Mouse (Mus musculus) gastrocnemius, adult 8-10 months (tissue): ENCODE measurements around the gene C77080. TPM values are rescaled to one million over a fixed set of nuclear protein-coding genes. Genes with fewer than 3 reads are reported as not detected.

ENCODE experiments used
- DNase-seq, 2 experiments: peaks; one replicate each; pipeline ENCODE4 v3.0.0; 2022; ENCODE audit warnings: low spot score in 2 of 2
- total RNA-seq, 4 experiments: library from RNA; stranded (reverse); gene quantifications; 2 replicates each; pipeline ENCODE4 v1.2.4; 2022

Gene C77080
- 1 to 10 TPM in 1 of 4 experiments, under 1 TPM in 3; 0.58 to 1.6 (median 0.75) TPM for total RNA-seq

- DNase-seq = no peak
Measured at GRCm38 (mm10) chr4:129261196-129261595, at the start of gene C77080. Gene C77080, minus strand, starts transcription at chr4:129261404.

GRCm38 (mm10) chr4:129307936-129308335 lies 46.7 kb upstream of the C77080 start:
- DNase-seq = no peak

DNA sequence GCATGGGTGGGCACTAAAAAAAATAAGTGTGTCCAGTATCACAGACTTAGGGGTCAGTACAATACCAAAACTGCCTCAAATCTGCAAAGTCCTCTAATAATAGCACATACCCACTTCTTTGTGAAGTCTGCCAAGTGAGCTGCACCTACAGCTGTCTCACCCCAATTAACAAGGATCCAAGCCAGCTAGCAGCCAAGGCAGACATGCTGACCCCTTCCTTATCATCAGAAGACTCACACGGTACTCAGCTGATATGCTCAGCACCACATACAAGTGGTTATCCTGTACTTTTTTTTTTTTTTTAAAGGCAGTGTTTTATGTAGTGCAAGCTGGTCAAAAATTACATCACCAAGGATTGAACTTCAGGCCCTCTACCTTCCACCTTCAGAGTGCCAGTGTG lies 43.1 kb upstream of the C77080 start:
- no peak for DNase-seq

GRCm38 (mm10) chr4:129303816-129304215 lies 42.6 kb upstream of the C77080 start:
- no peak for DNase-seq

- no peak for DNase-seq
Measured at GRCm38 (mm10) chr4:129303401-129303800, 42.2 kb upstream of the C77080 start.

- DNase-seq = no peak
Measured at GRCm38 (mm10) chr4:129299121-129299520, 37.9 kb upstream of the C77080 start.

- no peak for DNase-seq
Measured at GRCm38 (mm10) chr4:129297724-129298123, 36.5 kb upstream of the C77080 start.

- peak in 1 of 2 experiments; percentile 23 for DNase-seq
Measured at GRCm38 (mm10) chr4:129296066-129296465, 34.9 kb upstream of the C77080 start.

DNA sequence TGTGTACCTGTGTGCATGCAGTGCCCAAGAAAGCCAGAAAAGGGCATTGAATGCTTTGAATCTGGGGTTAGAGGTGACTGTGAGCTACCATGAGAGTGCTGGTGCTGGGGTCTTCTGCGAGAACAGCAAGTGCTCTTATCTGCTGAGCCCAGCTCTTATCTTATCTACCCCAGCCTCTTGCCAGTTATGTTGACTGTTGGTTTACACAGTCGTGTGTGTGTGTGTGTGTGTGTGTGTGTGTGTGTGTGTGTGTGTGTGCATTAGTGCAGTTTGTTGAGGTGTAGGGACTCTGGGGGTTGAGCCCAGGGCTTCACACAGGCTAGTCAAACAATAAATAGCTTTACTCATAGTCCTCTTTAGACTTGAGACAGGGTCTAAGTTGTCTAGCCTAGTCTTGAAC lies 34.0 kb upstream of the C77080 start:
- no peak for DNase-seq

- no peak for DNase-seq
Measured at GRCm38 (mm10) chr4:129293702-129294101, 32.5 kb upstream of the C77080 start.

- DNase-seq = no peak
Measured at GRCm38 (mm10) chr4:129292831-129293230, 31.6 kb upstream of the C77080 start.

- no peak for DNase-seq
Measured at GRCm38 (mm10) chr4:129289671-129290070, 28.5 kb upstream of the C77080 start.

GRCm38 (mm10) chr4:129288067-129288466 lies 26.9 kb upstream of the C77080 start:
- peak; percentile 37 to 57 for DNase-seq

- DNase-seq = peak; percentile 67 to 77
Measured at GRCm38 (mm10) chr4:129287472-129287981, 26.3 kb upstream of the C77080 start, which contains the start of gene Sync. Gene Sync, plus strand, starts transcription at chr4:129287617.

GRCm38 (mm10) chr4:129286683-129287471 lies 25.7 kb upstream of the C77080 start:
- DNase-seq = peak in 1 of 2 experiments; percentile 41

DNA sequence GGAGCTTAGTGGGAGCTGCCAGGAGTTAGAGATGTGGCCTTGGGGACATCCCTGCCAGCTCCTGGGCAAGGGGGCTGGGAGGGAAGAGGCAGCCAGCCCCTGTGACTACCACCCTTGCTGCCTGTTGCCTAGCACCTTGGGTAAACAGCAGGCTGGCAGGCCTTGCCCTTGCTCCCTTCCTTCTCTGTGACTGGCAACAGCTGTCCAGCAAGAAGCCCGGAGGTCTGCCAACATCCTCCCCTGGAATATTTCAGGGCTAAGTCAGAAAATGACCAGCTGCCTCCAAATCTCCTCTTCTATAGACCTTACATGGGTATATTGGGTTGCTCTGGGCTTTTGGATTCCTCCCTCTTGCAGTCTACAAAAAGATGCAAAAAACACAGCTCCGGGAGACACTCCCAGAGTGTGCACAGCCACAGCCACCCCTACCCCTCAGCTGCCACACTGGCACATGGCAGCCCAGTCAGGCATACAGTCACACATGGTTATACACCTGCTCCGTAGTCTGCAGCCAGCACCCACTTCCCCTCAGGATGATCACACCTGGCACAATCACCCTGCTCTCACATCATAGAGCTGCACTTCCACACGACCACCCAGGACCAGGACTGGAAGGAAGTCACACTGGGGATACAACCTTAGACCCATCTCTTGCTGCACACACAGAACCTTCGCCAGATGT lies 24.9 kb upstream of the C77080 start:
- peak in 1 of 2 experiments; percentile 35 for DNase-seq

DNA sequence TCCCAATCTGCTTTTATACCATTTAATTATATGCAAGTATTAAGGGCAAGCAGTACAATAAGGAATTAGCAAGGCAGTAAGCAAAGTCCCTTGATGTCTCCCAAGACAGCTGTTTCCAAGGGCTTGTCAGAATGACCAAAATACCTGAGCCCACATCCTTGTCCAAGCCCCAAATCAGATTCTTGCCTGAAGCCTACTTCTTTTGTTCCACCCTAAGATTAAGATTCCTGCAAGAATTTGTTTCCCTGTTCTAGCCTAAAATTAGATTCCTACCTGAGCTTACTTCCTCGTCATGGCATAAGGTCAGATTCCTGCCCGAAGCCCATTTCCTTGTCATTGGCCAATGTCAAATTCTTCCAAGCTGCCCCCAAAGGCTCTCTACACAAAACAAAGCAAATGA lies 23.5 kb upstream of the C77080 start:
- DNase-seq = no peak

DNA sequence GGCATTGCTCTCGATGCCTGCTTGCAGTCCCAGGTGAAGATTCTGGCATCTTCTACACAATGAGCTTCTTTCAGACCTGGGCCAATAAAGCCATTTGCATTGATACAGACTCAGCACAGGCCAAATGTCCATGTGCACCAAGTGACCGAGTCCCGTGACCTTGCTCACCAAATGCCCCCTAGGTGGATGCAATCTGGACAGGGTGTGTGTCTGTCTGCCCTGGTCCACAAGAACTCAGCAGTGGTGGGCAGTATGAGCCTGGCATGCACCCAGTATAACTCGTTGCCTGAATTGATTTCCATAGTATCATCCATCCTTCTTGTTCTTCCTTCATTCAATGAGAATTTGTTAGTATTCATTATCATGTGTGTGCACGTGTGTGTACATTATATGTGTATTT lies 22.0 kb upstream of the C77080 start:
- DNase-seq = no peak

- no peak for DNase-seq
Measured at GRCm38 (mm10) chr4:129282786-129283185, 21.6 kb upstream of the C77080 start.

DNA sequence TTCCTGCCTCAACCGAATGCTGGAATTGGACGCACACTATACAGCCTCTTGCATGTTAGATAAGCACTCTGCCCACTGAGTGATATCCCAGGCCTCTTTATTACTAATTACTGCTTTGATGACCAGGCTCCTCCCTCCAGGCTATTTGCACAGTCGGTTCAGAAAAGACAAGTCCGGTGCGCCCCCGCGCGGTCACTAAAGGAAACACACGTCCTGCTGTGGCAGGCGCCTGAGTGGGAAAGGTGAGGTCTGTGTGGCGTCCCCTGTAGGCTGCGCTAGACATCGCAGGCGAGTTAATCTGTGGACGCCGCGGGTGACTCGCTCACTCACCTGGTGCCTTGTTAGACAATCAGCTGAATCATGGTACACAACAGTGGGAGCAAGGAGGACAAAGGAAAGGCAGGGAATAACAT lies 15.3 kb upstream of the C77080 start:
- DNase-seq = peak; percentile 91 to 94

DNA sequence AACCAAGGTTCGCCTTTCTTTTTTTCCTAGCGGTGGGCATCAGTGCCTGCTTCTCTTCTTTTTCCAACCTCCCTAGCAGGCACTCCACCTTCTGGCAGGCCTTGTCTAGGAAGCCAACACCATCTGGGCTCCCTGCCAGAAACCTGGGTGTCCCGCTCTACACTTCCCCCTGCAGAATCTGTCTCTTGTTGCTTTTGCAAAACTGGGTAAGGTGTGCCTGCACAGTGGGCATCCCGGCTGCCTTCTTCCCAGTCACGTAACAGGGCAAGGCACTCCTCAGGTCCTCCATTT lies 11.5 kb upstream of the C77080 start:
- DNase-seq = peak in 1 of 2 experiments; percentile 34

- DNase-seq = no peak
Measured at GRCm38 (mm10) chr4:129271991-129272755, 11.0 kb upstream of the C77080 start.
